8 mouse cellular contexts compared by ENCODE assay signal in the genomic region with DNA sequence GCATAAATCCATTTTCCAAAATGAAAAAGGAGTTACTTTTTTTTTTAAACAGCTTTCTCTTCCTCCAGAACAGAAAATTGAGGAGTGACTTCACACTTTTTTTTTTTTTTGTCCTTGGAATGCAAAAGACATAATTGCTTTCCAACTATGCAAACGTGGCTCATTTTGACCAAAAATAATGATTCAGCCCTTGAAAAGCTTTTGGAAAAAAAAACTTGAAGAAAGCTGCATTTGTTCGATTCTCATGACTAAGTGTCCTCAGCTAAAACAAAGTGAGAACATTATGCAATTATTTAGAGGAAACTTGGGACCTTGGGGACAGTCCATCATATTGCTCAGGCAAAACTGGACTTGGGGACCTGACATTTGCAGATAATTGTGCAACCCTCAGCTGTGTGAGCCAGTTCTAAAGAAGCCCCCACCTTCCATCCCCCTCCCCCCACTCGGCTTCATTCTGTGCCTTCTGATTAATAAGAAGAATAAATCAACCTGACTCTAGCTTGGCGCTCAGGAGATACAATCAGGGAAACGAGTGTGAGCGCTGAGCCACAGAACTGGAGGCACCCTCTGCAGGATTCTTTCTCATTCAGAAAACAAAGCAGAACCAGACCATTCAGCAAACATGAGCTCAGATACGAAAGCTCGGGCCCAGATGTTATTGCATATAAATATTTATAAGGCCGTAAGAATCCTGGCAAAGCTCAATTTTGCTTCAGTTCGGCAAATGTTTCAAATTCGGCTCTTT.
DNase-seq lines count a peak whose midpoint lies in the region; ATAC-seq and TF ChIP-seq lines count a peak whose summit lies in the region.

No protein-coding gene starts in this region.

- no peaks in the 10 kb centered on the region for H3K9me3 ChIP-seq in forebrain, embryonic 11.5 days (ENCODE audit: control insufficient read depth, low read length)
- H3K9me3 ChIP-seq in forebrain, embryonic 10.5 days, result no peaks in the 10 kb centered on the region
- no peaks in the 10 kb centered on the region for H3K9me3 ChIP-seq in forebrain, embryonic 12.5 days

- DNase-seq in forebrain, embryonic 11.5 days (ENCODE audit: low spot score), result peak; percentile 43
- DNase-seq in forebrain, embryonic 10.5 days (ENCODE audit: extremely low spot score, low spot score), result no peak
- DNase-seq in 3T3-L1 (ENCODE audit: low read depth, low spot score), result peak; percentile 46
- peak; percentile 15 to 18 for DNase-seq in left cerebral cortex, adult 2 months (ENCODE audit: extremely low spot score in 1 of 2, low spot score in 2 of 2)
- DNase-seq in ovary, postnatal 36 days (ENCODE audit: low spot score), result no peak
- DNase-seq in thymus, postnatal 10 days (ENCODE audit: low spot score in 2 of 2), result no peak
- DNase-seq in thymus, postnatal 0 days (ENCODE audit: low spot score), result no peak

- 0 out of 2 replicates have a peak, but pooled peaks cover 2% of the 10 kb centered on the region for H3K4me1 ChIP-seq in forebrain, embryonic 11.5 days (replicated peaks; ENCODE audit: control insufficient read depth, insufficient read depth, low read length)
- H3K4me1 ChIP-seq in forebrain, embryonic 10.5 days, result peaks cover 18% of the 10 kb centered on the region
- H3K4me1 ChIP-seq in forebrain, embryonic 12.5 days, result peaks cover 10% of the 10 kb centered on the region

- WGBS in forebrain, embryonic 11.5 days, result 55% methylated on average over 11 of the region's 11 CpGs
- 77% methylated on average over 11 of the region's 11 CpGs for WGBS in forebrain, embryonic 10.5 days
- 37% methylated on average over 11 of the region's 11 CpGs for WGBS in forebrain, embryonic 12.5 days

- peak; percentile 46; the same call in 1 of the 2 replicates for ATAC-seq in forebrain, embryonic 11.5 days (replicated peaks; ENCODE audit: low FRiP score)
- ATAC-seq in forebrain, embryonic 12.5 days (ENCODE audit: low FRiP score), result no peak

- H3K4me3 ChIP-seq in forebrain, embryonic 11.5 days (ENCODE audit: low read depth, low read length), result no peak overlapping the region
- H3K4me3 ChIP-seq in forebrain, embryonic 10.5 days, result no peak overlapping the region
- H3K4me3 ChIP-seq in forebrain, embryonic 12.5 days (replicated peaks), result no peak overlapping the region
- H3K4me3 ChIP-seq in left cerebral cortex, adult 2 months, result no peak overlapping the region

- H3K9ac ChIP-seq in forebrain, embryonic 11.5 days (ENCODE audit: low read length), result no peak overlapping the region
- H3K9ac ChIP-seq in forebrain, embryonic 12.5 days, result no peak overlapping the region

- no peak overlapping the region for H3K4me2 ChIP-seq in forebrain, embryonic 11.5 days (ENCODE audit: low read depth, low read length, severe bottlenecking)
- H3K4me2 ChIP-seq in forebrain, embryonic 12.5 days, result no peak overlapping the region

- no peaks in the 10 kb centered on the region for H3K27me3 ChIP-seq in forebrain, embryonic 11.5 days (ENCODE audit: control insufficient read depth, insufficient read depth, low read length)
- no peaks in the 10 kb centered on the region for H3K27me3 ChIP-seq in forebrain, embryonic 10.5 days (ENCODE audit: poor library complexity, severe bottlenecking)
- H3K27me3 ChIP-seq in forebrain, embryonic 12.5 days, result peaks cover 6% of the 10 kb centered on the region; the same call in 1 of the 2 replicates

- no peak overlapping the region for H3K27ac ChIP-seq in forebrain, embryonic 11.5 days (ENCODE audit: low read depth, low read length)
- no peak overlapping the region for H3K27ac ChIP-seq in forebrain, embryonic 10.5 days
- 0 out of 2 replicates have a peak overlapping the region, but pooled peaks have one; percentile 20 for H3K27ac ChIP-seq in forebrain, embryonic 12.5 days
- peak overlapping the region; percentile 88 for H3K27ac ChIP-seq in left cerebral cortex, adult 2 months

- no peak for TF ChIP-seq CTCF in left cerebral cortex, adult 2 months (IDR thresholded peaks at IDR 0.05)

- no peaks in the 10 kb centered on the region for H3K36me3 ChIP-seq in forebrain, embryonic 11.5 days (ENCODE audit: control insufficient read depth, insufficient read depth, low read length)
- H3K36me3 ChIP-seq in forebrain, embryonic 10.5 days (replicated peaks), result no peaks in the 10 kb centered on the region
- no peaks in the 10 kb centered on the region for H3K36me3 ChIP-seq in forebrain, embryonic 12.5 days (replicated peaks)

- intact Hi-C loops in left cerebral cortex, adult 2 months (cut with DNase I), result loop anchor here (2.0 to 10.0 kb wide), 4 partner anchors 29 to 413 kb away; partner anchors contain the start of gene Mab21l1

Comparison
In these comparisons a context has a peak if more than half of its experiments do, and no peak if none do; other contexts are left out.
1. DNase-seq: peak in forebrain, embryonic 11.5 days (single experiment), 3T3-L1 (single experiment) and left cerebral cortex, adult 2 months (2 of 2); none in forebrain, embryonic 10.5 days (single experiment), ovary, postnatal 36 days (single experiment), thymus, postnatal 10 days (0 of 2) and thymus, postnatal 0 days (single experiment).
2. H3K27ac ChIP-seq: peak in forebrain, embryonic 12.5 days (single experiment) and left cerebral cortex, adult 2 months (single experiment); none in forebrain, embryonic 11.5 days (single experiment) and forebrain, embryonic 10.5 days (single experiment).